Mouse (Mus musculus) brain, embryonic 14.5 days (tissue): ENCODE measurements around the gene Rac2.

Experiments used
- CTCF ChIP-seq: fragments of 200-500 bp; IDR thresholded peaks from 2 replicates; pipeline ENCODE4 v1.5.1; 2012; ENCODE audit warnings: inconsistent platforms, mild to moderate bottlenecking, moderate library complexity, borderline replicate concordance; ENCODE audit not compliant: insufficient read depth, insufficient read length; ENCODE audit errors: extremely low read depth
- POLR2A ChIP-seq: fragments of 200-500 bp; IDR thresholded peaks from 2 replicates; pipeline ENCODE4 v1.6.1; 2012; ENCODE audit warnings: mild to moderate bottlenecking, inconsistent platforms, borderline replicate concordance; ENCODE audit not compliant: poor library complexity, insufficient read depth, insufficient read length, severe bottlenecking; ENCODE audit errors: extremely low read depth

DNA sequence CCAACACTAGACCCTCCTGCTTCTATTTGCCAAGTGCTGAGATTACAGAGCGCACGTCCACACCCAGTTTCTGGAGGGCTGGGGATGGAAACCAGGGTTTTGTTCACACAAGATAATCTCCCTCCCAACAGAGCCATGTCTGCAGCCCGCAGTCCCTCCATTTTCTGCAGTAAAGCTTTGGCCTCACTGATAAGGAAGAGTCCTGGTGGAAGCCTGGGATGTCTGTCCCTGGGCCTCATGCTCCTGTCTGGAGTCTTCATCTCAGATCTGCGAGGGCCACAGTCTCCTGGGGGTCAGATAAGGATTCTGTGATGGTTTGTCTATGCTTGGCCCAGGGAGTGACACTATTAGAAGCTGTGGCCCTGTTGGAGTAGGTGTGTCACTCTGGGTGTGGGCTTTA lies 15.5 kb upstream of the Rac2 start:
- TF ChIP-seq CTCF (no peak), POLR2A (no peak)
